Mouse (Mus musculus) CH12.LX (cell line): ENCODE data around the gene Haus3.

ENCODE experiments used
- CTCF ChIP-seq, 2 experiments: IDR thresholded peaks in 1 of 2; conservative IDR thresholded peaks in 1 of 2; 2 replicates each; pipeline ENCODE4 v1.5.1; 2011 to 2012; ENCODE audit warnings: low read depth in 2 of 2, low read length in 2 of 2, improper control_type of control experiment in 1 of 2, inconsistent platforms in 1 of 2, mild to moderate bottlenecking in 1 of 2, moderate library complexity in 1 of 2
- EP300 ChIP-seq: IDR thresholded peaks from 2 replicates; pipeline ENCODE4 v1.6.1; 2011; ENCODE audit warnings: low read length, improper control_type of control experiment
- POLR2A ChIP-seq: IDR thresholded peaks from 2 replicates; pipeline ENCODE4 v1.6.1; 2011; ENCODE audit warnings: low read depth, mild to moderate bottlenecking, improper control_type of control experiment, low read length
- TCF12 ChIP-seq: IDR thresholded peaks from 2 replicates; pipeline ENCODE4 v1.6.1; 2014; ENCODE audit warnings: low read depth, mild to moderate bottlenecking, inconsistent platforms, low read length, improper control_type of control experiment
- ZKSCAN1 ChIP-seq: IDR thresholded peaks from 2 replicates; pipeline ENCODE4 v1.6.1; 2012; ENCODE audit warnings: low read depth, inconsistent platforms, low read length, improper control_type of control experiment, borderline replicate concordance
- ZNF384 ChIP-seq: IDR thresholded peaks from 2 replicates; pipeline ENCODE4 v1.6.1; 2012; ENCODE audit warnings: low read depth, low read length, improper control_type of control experiment, inconsistent platforms

GRCm38 (mm10) chr5:34105681-34106080 is 63.6 kb downstream of the Haus3 start:
- TF ChIP-seq POLR2A (no peak), CTCF (conservative IDR thresholded peaks at IDR 0.05 in 1 of 2, IDR thresholded peaks at IDR 0.05 in 1 of 2; ENCODE audit: low read depth in 2 of 2, low read length in 2 of 2) (no peak), EP300 (no peak), ZNF384 (no peak), TCF12 (no peak), ZKSCAN1 (no peak)
